Mouse (Mus musculus): ENCODE measurements around the gene Pfn3. TPM values are rescaled to one million over a fixed set of nuclear protein-coding genes. Genes with fewer than 3 reads are reported as not detected.

Pfn3 gene
- total and polyA plus RNA-seq, 3 experiments: not detected

DNA sequence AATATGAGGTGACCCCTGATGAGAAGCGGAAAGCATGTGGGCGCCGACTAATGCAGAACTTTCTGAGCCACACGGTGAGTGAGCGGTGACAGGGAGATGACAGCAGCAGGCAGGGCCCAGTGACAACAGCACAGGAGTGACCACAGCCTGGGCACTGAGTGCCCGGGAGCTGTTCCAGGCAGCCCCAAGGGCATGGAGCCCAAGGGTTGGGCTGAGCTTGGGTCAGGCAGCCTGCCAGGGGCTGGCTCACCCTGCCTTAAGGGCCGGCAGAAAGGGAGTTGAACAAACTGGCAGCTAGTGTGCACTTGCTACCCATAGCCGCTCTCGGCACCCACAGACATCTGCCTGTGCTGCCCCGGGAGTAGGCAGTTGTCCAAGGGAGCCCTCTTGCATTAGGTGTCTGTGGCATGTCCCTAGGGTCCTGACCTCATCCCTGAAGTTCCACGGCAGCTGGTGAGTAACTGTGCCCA is 35.5 kb upstream of the Pfn3 start:
- no peak for DNase-seq (ENCODE audit: low read depth, low spot score)
- no peak overlapping the region for H3K27ac ChIP-seq (ENCODE audit: control insufficient read depth, low read depth, low read length)
- no peak overlapping the region for H3K4me3 ChIP-seq (ENCODE audit: control insufficient read depth in 1 of 2, insufficient read depth in 1 of 2, low read depth in 2 of 2, low read length in 2 of 2)
- peaks cover 4 to 11% of the 10 kb centered on the region in 2 experiments for H3K36me3 ChIP-seq (ENCODE audit: control insufficient read depth in 1 of 2, insufficient read depth in 2 of 2, low read length in 2 of 2)
- TF ChIP-seq HCFC1 (IDR thresholded peaks at IDR 0.05; ENCODE audit: low read depth, low read length) (no peak), MEF2A (IDR thresholded peaks at IDR 0.05; ENCODE audit: extremely low read depth, insufficient replicate concordance, low read depth, low read length, poor library complexity, severe bottlenecking) (no peak), RCOR1 (IDR thresholded peaks at IDR 0.05; ENCODE audit: low read depth, low read length) (no peak), MYC (IDR thresholded peaks at IDR 0.05; ENCODE audit: low read depth, low read length) (no peak), E2F4 (IDR thresholded peaks at IDR 0.05; ENCODE audit: borderline replicate concordance, low read depth, low read length) (no peak), USF1 (IDR thresholded peaks at IDR 0.05; ENCODE audit: low read depth, low read length) (no peak), RAD21 (IDR thresholded peaks at IDR 0.05; ENCODE audit: low read depth, low read length) (no peak), MAZ (IDR thresholded peaks at IDR 0.05; ENCODE audit: low read depth, low read length) (no peak), TCF12 (IDR thresholded peaks at IDR 0.05; ENCODE audit: low read depth, low read length) (no peak), MXI1 (IDR thresholded peaks at IDR 0.05; ENCODE audit: low read depth, low read length) (no peak)
- H3K9me3 ChIP-seq (replicated peaks; ENCODE audit: insufficient read depth, low read length): no peaks in the 10 kb centered on the region
- H3K27me3 ChIP-seq (ENCODE audit: control insufficient read depth in 1 of 2, insufficient read depth in 2 of 2, low read length in 2 of 2): no peaks in the 10 kb centered on the region
- peaks cover 29% of the 10 kb centered on the region for H3K79me2 ChIP-seq (ENCODE audit: control insufficient read depth, insufficient read depth, low read length, poor library complexity)
- H3K9ac ChIP-seq (ENCODE audit: control insufficient read depth, low read depth, low read length, poor library complexity, severe bottlenecking): no peak overlapping the region
- peaks cover 7 to 24% of the 10 kb centered on the region in 2 experiments for H3K4me1 ChIP-seq (ENCODE audit: control insufficient read depth in 1 of 2, insufficient read depth in 2 of 2, low read length in 2 of 2)

DNA sequence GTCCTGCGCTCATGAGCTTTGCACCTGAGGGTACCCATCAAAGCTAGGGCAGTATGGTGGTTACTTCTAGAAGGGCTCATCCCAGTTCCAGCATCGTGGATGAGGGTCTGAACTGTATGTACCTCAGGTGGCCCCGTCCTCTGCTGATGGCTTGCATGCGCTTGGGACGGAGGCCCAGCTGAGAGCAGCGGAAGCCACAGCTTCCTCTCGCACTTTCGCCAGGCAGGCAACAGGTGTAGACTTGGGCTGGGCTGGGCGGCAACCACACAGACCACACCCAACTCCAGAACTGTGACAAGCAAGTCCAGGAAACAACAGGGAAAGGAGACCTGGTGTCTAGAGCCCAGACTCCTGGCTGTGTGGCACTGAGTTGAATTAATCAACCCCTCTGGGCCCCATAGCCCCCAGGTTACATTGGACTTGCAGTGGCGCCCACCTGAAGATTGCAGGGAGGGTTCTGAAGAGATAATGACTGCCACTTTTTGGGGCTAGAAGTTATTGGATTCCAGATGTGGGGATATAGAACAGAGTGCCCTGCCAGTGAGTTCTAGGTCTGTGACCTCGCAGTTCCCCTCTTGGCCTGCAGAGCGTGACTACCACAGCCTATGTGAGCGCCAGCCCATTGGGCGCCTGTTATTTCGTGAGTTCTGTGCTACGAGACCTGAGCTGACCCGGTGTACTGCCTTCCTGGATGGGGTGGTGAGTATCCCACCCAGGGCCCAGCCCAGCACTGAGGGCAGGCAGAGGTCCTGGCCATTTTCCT is 34.8 kb upstream of the Pfn3 start:
- no peak for DNase-seq (ENCODE audit: low read depth, low spot score)
- no peak overlapping the region for H3K9ac ChIP-seq (ENCODE audit: control insufficient read depth, low read depth, low read length, poor library complexity, severe bottlenecking)

DNA sequence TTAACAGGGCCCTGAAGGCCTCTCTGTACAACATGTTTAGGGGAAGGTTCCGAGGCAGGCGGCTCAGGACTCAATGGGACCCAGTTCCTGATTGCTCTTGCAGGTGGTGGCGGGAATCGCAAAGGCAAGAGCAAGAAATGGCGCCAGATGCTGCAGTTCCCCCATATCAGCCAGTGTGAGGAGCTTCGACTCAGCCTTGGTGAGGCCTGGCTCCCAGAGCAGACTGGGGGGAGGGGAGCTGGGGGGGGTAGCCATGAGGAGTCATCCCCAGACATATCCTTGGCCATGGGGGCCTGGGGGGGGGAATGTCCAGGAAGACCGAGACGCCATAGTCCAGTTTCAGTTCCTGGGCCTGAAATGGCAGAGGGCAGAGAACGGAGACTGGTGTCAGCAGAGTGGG is 34.2 kb upstream of the Pfn3 start:
- H3K27ac ChIP-seq (ENCODE audit: control insufficient read depth, low read depth, low read length): no peak overlapping the region
- H3K9ac ChIP-seq (ENCODE audit: control insufficient read depth, low read depth, low read length, poor library complexity, severe bottlenecking): no peak overlapping the region
- H3K36me3 ChIP-seq (ENCODE audit: control insufficient read depth in 1 of 2, insufficient read depth in 2 of 2, low read length in 2 of 2): peaks cover 4 to 11% of the 10 kb centered on the region in 2 experiments
- no peak overlapping the region for H3K4me3 ChIP-seq (ENCODE audit: control insufficient read depth in 1 of 2, insufficient read depth in 1 of 2, low read depth in 2 of 2, low read length in 2 of 2)
- H3K79me2 ChIP-seq (ENCODE audit: control insufficient read depth, insufficient read depth, low read length, poor library complexity): peaks cover 32% of the 10 kb centered on the region
- no peak for TF ChIP-seq POLR2AphosphoS5 (IDR thresholded peaks at IDR 0.05; ENCODE audit: borderline replicate concordance, low read depth, low read length)
- H3K9me3 ChIP-seq (replicated peaks; ENCODE audit: insufficient read depth, low read length): no peaks in the 10 kb centered on the region
- no peak for DNase-seq (ENCODE audit: low read depth, low spot score)
- H3K27me3 ChIP-seq (ENCODE audit: control insufficient read depth in 1 of 2, insufficient read depth in 2 of 2, low read length in 2 of 2): no peaks in the 10 kb centered on the region
- peaks cover 7 to 24% of the 10 kb centered on the region in 2 experiments for H3K4me1 ChIP-seq (ENCODE audit: control insufficient read depth in 1 of 2, insufficient read depth in 2 of 2, low read length in 2 of 2)

More for the DNA sequence above, 34.8 kb upstream of the Pfn3 start:
- H3K9me3 ChIP-seq (replicated peaks; ENCODE audit: insufficient read depth, low read length): no peaks in the 10 kb centered on the region
- H3K27me3 ChIP-seq (ENCODE audit: control insufficient read depth in 1 of 2, insufficient read depth in 2 of 2, low read length in 2 of 2): no peaks in the 10 kb centered on the region
- TF ChIP-seq ETS1 (IDR thresholded peaks at IDR 0.05; ENCODE audit: low read depth, low read length): 0 out of 2 replicates have a peak, but pooled peaks have one; percentile 23
- peak in 2 of 3 experiments; percentile 6 to 17; a peak in 1 of 6 replicates for TF ChIP-seq CTCF (IDR thresholded peaks at IDR 0.05 in 2 of 3, conservative IDR thresholded peaks at IDR 0.05 in 1 of 3; ENCODE audit: control insufficient read depth in 1 of 3, insufficient read depth in 1 of 3, low read depth in 2 of 3, low read length in 3 of 3, poor library complexity in 1 of 3, severe bottlenecking in 1 of 3)
- TF ChIP-seq SMC3 (IDR thresholded peaks at IDR 0.05; ENCODE audit: low read depth, low read length): no peak
- no peak for TF ChIP-seq TBP (IDR thresholded peaks at IDR 0.05; ENCODE audit: low read depth, low read length)
- no peak overlapping the region for H3K27ac ChIP-seq (ENCODE audit: control insufficient read depth, low read depth, low read length)
- peaks cover 32% of the 10 kb centered on the region for H3K79me2 ChIP-seq (ENCODE audit: control insufficient read depth, insufficient read depth, low read length, poor library complexity)
- H3K4me3 ChIP-seq (ENCODE audit: control insufficient read depth in 1 of 2, insufficient read depth in 1 of 2, low read depth in 2 of 2, low read length in 2 of 2): no peak overlapping the region
- peaks cover 4 to 11% of the 10 kb centered on the region in 2 experiments for H3K36me3 ChIP-seq (ENCODE audit: control insufficient read depth in 1 of 2, insufficient read depth in 2 of 2, low read length in 2 of 2)
- H3K4me1 ChIP-seq (ENCODE audit: control insufficient read depth in 1 of 2, insufficient read depth in 2 of 2, low read length in 2 of 2): peaks cover 7 to 24% of the 10 kb centered on the region in 2 experiments

Measured in MEL (cell line).